Mouse (Mus musculus) lung, embryonic 14.5 days (tissue): ENCODE data around the gene Gm20388. TPM values are rescaled to one million over a fixed set of nuclear protein-coding genes. Genes with fewer than 3 reads are reported as not detected.
A peak's percentile ranks its signal among the peaks of the same experiment; 100 is the strongest.

ENCODE experiments used
- ATAC-seq: fragments of 200-750 bp; cut with Nextera tagmentation; 2 replicates; pipeline ENCODE4 v1.8.0; 2017; ENCODE audit warnings: mild to moderate bottlenecking, moderate TSS enrichment, moderate library complexity; ENCODE audit not compliant: insufficient read depth
- DNase-seq: peaks from one replicate; pipeline ENCODE4 v3.0.0-alpha.2; 2015
- H3K27ac ChIP-seq: fragments of 300-500 bp; sonication (generic); 2 replicates; pipeline ENCODE4 v1.5.1; 2014; ENCODE audit warnings: low read depth, mild to moderate bottlenecking, moderate library complexity
- H3K27me3 ChIP-seq: fragments of 300-500 bp; sonication (generic); 2 replicates; pipeline ENCODE4 v1.6.1; 2014; ENCODE audit warnings: low read length, control low read depth; ENCODE audit not compliant: insufficient read depth
- H3K36me3 ChIP-seq: fragments of 300-500 bp; sonication (generic); 2 replicates; pipeline ENCODE4 v1.6.1; 2014; ENCODE audit warnings: control low read depth; ENCODE audit not compliant: insufficient read depth
- H3K4me1 ChIP-seq: fragments of 300-500 bp; sonication (generic); 2 replicates; pipeline ENCODE4 v1.6.1; 2014; ENCODE audit warnings: antibody characterized with exemption, control low read depth; ENCODE audit not compliant: insufficient read depth
- H3K4me2 ChIP-seq: fragments of 300-500 bp; sonication (generic); 2 replicates; pipeline ENCODE4 v1.6.1; 2014; ENCODE audit warnings: mild to moderate bottlenecking
- H3K4me3 ChIP-seq: fragments of 300-500 bp; sonication (generic); 2 replicates; pipeline ENCODE4 v1.5.1; 2014; ENCODE audit warnings: low read depth, low read length
- H3K9ac ChIP-seq: fragments of 300-500 bp; sonication (generic); 2 replicates; pipeline ENCODE4 v1.6.1; 2014
- H3K9me3 ChIP-seq: fragments of 300-500 bp; sonication (generic); 2 replicates; pipeline ENCODE4 v1.6.1; 2016; ENCODE audit warnings: low read depth, low read length, control low read depth
- CTCF ChIP-seq: IDR thresholded peaks from 2 replicates; pipeline ENCODE4 v1.5.1; 2016; ENCODE audit warnings: antibody characterized with exemption, low read depth
- WGBS: fragments of 180-500 bp; shearing (Covaris S2); extraction: QIAGEN DNeasy Blood & Tissue Kit; methylation state at CpG from one replicate; pipeline ENCODE4 v1.1.7; 2014; 5-methylcytosine and 5-hydroxymethylcytosine counted together
- polyA plus RNA-seq: library from polyadenylated mRNA; unstranded; fragments of >200 nt; fragmentation: Nextera tagmentation; extraction: Ambion mirVana; gene quantifications from 2 replicates; pipeline ENCODE4 v1.2.1, GENCODE M21; 2014

The Gm20388 gene
- polyA plus RNA-seq, 1 experiment from 2014 or later = not detected

DNA sequence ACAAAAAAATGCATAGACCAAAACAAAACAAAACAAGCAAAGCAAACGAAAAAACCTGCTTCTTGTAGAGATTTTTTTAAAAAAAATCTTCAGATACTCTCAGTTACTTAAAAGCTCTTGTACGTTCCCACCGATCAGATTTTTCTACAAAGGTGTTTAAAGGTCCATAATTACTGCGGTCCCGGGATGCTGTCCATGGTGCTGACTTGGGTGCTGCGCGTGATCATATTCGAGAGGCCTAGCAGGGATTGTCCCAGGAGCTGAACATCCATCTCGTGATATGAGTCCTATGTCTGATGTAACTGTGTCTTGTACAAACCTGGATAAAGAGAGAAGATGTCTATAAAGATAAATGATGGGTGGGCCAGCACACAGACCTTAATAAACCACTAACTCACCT, 3927.9 kb downstream of the Gm20388 start:
- Histone ChIP-seq H3K9me3 (no peaks in the 10 kb centered on the region), H3K4me1 (no peaks in the 10 kb centered on the region), H3K27me3 (no peaks in the 10 kb centered on the region), H3K36me3 (peaks cover 11% of the 10 kb centered on the region; the same call in 1 of the 2 replicates), H3K4me2 (no peak overlapping the region), H3K27ac (no peak overlapping the region), H3K4me3 (no peak overlapping the region), H3K9ac (no peak overlapping the region)
- no peak for TF ChIP-seq CTCF
- 62% methylated on average over 9 of the region's 9 CpGs for WGBS
- no peak for ATAC-seq
- DNase-seq = peak; percentile 71

DNA sequence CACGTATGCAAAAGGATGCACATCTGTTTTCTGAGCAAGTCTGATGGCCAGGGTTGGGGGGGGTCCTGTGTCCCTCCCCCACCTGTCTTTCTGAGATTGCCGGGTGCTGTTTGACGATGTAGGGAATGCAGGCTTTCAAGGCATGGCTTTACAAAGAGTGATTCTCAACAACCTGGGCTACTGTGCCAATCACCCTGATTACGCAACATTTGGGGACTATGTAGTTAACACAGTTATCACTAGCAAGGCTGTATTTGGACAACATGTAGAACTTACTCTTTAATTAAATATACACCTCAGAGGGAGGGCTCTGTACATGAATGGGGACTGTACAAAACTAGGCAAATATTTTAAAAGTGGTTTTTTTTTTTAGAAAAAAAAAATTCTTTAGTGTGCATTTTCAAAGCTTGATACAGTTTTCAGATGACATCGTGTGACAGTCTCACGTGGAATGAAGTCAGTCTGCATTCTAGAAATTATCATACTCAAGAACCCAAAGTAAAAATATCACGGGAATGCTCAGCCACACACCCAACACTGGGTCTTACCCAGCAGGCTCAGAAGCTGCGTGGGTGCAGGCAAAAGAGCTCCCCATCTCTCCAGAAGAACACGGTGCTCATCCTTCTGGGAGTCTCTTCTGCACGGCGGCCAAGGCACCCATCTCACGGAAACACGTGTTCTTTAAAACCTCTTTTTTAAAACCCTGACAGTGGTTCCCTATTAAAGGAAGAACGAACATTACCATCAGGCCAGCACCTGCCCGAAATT, 3930.1 kb downstream of the Gm20388 start:
- Histone ChIP-seq H3K4me1 (no peaks in the 10 kb centered on the region), H3K4me3 (no peak overlapping the region), H3K36me3 (no peaks in the 10 kb centered on the region), H3K9me3 (no peaks in the 10 kb centered on the region), H3K9ac (no peak overlapping the region), H3K27me3 (no peaks in the 10 kb centered on the region), H3K27ac (no peak overlapping the region), H3K4me2 (no peak overlapping the region)
- ATAC-seq (no peak), DNase-seq (no peak)
- TF ChIP-seq CTCF = no peak
- 87% methylated on average over 15 of the region's 15 CpGs for WGBS

GRCm38 (mm10) chr8:123842086-123842485, 3931.4 kb downstream of the Gm20388 start:
- H3K9ac ChIP-seq = no peak overlapping the region
- H3K36me3 ChIP-seq = no peaks in the 10 kb centered on the region
- H3K4me1 ChIP-seq = no peaks in the 10 kb centered on the region
- H3K4me2 ChIP-seq = no peak overlapping the region
- H3K9me3 ChIP-seq = no peaks in the 10 kb centered on the region
- no peak overlapping the region for H3K4me3 ChIP-seq
- DNase-seq = no peak
- H3K27me3 ChIP-seq = no peaks in the 10 kb centered on the region
- TF ChIP-seq CTCF = no peak
- no peak for ATAC-seq
- WGBS = 86% methylated on average over 12 of the region's 12 CpGs
- H3K27ac ChIP-seq = no peak overlapping the region

DNA sequence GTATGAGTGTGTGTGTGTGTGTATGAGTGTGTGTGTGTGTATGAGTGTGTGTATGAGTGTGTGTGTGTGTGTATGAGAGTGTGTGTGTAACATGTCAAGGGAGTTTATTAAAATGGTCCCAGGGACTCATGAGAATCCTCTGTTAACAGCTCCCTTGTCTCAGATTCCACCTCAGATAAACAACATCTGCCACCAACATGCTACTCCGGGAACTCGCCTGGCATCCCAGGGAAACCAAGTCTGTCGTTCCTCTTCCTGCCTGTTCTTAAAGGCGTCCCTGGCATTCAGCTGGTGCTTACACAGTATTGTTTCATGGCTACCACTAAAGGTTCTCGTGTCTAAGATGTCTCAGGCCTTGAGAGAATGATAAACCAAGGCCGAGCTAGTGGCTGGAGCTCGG, 3933.7 kb downstream of the Gm20388 start:
- 77% methylated on average over 7 of the region's 7 CpGs for WGBS
- H3K27me3 ChIP-seq = no peaks in the 10 kb centered on the region
- no peak overlapping the region for H3K27ac ChIP-seq

DNA sequence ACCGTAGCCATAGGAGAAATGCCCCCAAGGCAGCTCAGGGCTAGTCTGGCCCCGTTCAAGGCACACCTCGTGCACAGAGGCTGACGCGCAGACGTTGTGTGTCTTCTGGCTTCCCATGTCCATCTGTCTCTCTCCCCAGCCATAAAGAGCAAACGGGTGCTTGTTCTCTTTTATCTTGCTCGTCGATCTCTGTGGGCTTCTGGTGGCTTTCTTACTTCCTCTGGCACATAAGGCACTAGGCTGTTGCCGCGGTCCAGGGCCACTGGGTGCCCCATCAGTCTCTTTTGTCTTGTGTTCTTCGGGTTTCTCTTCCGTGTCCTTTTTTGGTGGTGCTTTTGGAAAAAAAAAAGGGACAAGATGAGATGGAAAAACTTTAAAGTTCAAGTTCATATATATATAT, 3934.5 kb downstream of the Gm20388 start:
- no peak for ATAC-seq
- H3K27ac ChIP-seq = no peak overlapping the region
- no peak overlapping the region for H3K9ac ChIP-seq
- H3K4me1 ChIP-seq = no peaks in the 10 kb centered on the region
- WGBS = 81% methylated on average over 13 of the region's 13 CpGs
- no peak for TF ChIP-seq CTCF
- H3K4me3 ChIP-seq = no peak overlapping the region
- DNase-seq = no peak
- H3K27me3 ChIP-seq = no peaks in the 10 kb centered on the region
- H3K4me2 ChIP-seq = no peak overlapping the region
- H3K9me3 ChIP-seq = no peaks in the 10 kb centered on the region
- no peaks in the 10 kb centered on the region for H3K36me3 ChIP-seq

More for the DNA sequence above, 3933.7 kb downstream of the Gm20388 start:
- no peak for TF ChIP-seq CTCF
- Histone ChIP-seq H3K4me2 (no peak overlapping the region), H3K9me3 (no peaks in the 10 kb centered on the region), H3K4me1 (no peaks in the 10 kb centered on the region), H3K4me3 (no peak overlapping the region), H3K9ac (no peak overlapping the region), H3K36me3 (no peaks in the 10 kb centered on the region)
- ATAC-seq (no peak), DNase-seq (no peak)

DNA sequence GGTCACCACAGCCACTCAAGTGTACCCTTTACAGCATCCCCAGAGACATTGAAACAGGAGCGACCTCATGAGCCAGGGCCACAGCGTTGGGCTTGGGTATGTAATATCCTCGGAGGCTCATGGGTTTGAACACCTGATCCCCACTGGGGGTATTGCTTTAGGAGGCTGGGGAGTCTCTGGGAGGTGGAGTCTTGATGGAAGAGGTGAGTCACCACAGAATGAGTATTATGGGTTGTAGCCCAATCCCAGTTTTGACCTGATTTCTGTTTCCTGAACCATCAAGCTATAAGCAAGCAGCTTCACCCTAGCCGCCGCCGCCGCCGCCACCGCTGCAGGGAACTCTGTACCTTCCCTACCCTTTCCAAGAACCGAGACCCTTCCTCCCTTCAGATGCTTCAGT, 3935.3 kb downstream of the Gm20388 start:
- 88% methylated on average over 10 of the region's 10 CpGs for WGBS
- H3K9me3 ChIP-seq = no peaks in the 10 kb centered on the region
- H3K4me2 ChIP-seq = no peak overlapping the region
- no peak overlapping the region for H3K9ac ChIP-seq
- no peak overlapping the region for H3K4me3 ChIP-seq
- H3K4me1 ChIP-seq = no peaks in the 10 kb centered on the region
- DNase-seq (no peak), ATAC-seq (no peak)
- no peak for TF ChIP-seq CTCF
- no peak overlapping the region for H3K27ac ChIP-seq
- no peaks in the 10 kb centered on the region for H3K27me3 ChIP-seq
- no peaks in the 10 kb centered on the region for H3K36me3 ChIP-seq

GRCm38 (mm10) chr8:123846509-123846908, 3935.9 kb downstream of the Gm20388 start:
- ATAC-seq = no peak
- no peaks in the 10 kb centered on the region for H3K27me3 ChIP-seq
- no peaks in the 10 kb centered on the region for H3K4me1 ChIP-seq
- no peak overlapping the region for H3K27ac ChIP-seq
- H3K36me3 ChIP-seq = no peaks in the 10 kb centered on the region
- no peak overlapping the region for H3K4me2 ChIP-seq
- H3K9me3 ChIP-seq = no peaks in the 10 kb centered on the region
- no peak overlapping the region for H3K9ac ChIP-seq
- DNase-seq = no peak
- no peak for TF ChIP-seq CTCF
- no peak overlapping the region for H3K4me3 ChIP-seq
- 87% methylated on average over 12 of the region's 12 CpGs for WGBS
